Mouse (Mus musculus): ENCODE measurements at regions not wholly inside any gene's neighbourhood (a gene's known extent, or its start where the extent isn't known, plus 50 kb on each side); places are given as distances from the start of the nearest gene placed in this dataset.

DNA sequence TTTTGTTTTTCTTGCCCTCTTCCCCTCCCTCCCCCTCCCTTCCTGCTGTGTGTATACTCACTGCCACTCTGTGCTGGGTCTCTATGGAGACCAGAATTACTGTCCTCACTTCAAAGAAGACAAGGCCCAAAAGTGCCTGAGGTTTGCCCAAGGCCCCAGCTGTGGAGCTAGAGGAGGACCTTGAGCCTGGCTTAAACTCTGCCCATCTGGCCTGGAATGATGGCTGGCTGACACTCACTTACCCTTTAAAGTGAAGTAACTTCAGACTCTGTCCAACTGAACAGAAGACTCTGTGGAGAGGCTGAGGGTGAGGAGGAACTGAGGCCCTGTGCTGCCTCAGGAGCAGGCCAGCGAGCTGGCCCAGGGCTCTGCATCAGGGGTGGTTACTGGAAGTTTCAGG, 61.8 kb upstream of the Itga11 start:
- Histone ChIP-seq H3K9ac (ENCODE audit: low read depth, low read length) (no peak overlapping the region), H3K4me1 (ENCODE audit: control insufficient read depth, insufficient read depth, low read length) (no peaks in the 10 kb centered on the region), H3K9me3 (ENCODE audit: control insufficient read depth, low read length) (no peaks in the 10 kb centered on the region; the same call in 1 of the 2 replicates), H3K4me2 (replicated peaks; ENCODE audit: low read depth, low read length) (no peak overlapping the region), H3K4me3 (ENCODE audit: low read length) (no peak overlapping the region), H3K27me3 (ENCODE audit: control insufficient read depth, insufficient read depth, low read length) (no peaks in the 10 kb centered on the region), H3K36me3 (ENCODE audit: control insufficient read depth, insufficient read depth, low read length) (no peaks in the 10 kb centered on the region), H3K27ac (ENCODE audit: low read depth, low read length) (no peak overlapping the region)
- WGBS = 50% methylated on average over 1 of the region's 1 CpGs
- ATAC-seq (ENCODE audit: low FRiP score, low TSS enrichment) = no peak

DNA sequence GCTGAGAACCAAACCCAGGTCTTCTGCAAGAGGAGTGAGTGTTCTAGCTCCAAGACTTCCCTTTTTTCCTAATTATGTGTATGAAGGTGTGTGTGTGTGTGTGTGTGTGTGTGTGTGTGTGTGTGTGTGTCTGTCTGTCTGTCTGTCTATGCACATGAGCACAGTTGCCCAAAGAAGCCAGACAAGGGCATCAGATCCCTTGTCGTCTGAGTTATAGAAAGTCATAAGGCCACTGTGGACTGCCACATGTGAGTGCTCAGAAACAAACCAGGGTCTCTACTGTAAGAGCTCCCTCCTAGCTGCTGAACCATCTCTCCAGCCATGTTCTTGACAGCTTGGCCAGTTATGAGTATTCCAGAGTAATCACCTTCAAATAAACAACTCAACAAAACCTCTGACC, 58.6 kb upstream of the Itga11 start:
- Histone ChIP-seq H3K27ac (ENCODE audit: low read depth, low read length) (no peak overlapping the region), H3K4me1 (ENCODE audit: control insufficient read depth, insufficient read depth, low read length) (no peaks in the 10 kb centered on the region), H3K27me3 (ENCODE audit: control insufficient read depth, insufficient read depth, low read length) (no peaks in the 10 kb centered on the region), H3K9me3 (ENCODE audit: control insufficient read depth, low read length) (no peaks in the 10 kb centered on the region), H3K4me3 (ENCODE audit: low read length) (no peak overlapping the region), H3K36me3 (ENCODE audit: control insufficient read depth, insufficient read depth, low read length) (no peaks in the 10 kb centered on the region), H3K9ac (ENCODE audit: low read depth, low read length) (no peak overlapping the region), H3K4me2 (replicated peaks; ENCODE audit: low read depth, low read length) (no peak overlapping the region)
- ATAC-seq (ENCODE audit: low FRiP score, low TSS enrichment) = no peak
- WGBS = 88% methylated on average over 1 of the region's 1 CpGs

DNA sequence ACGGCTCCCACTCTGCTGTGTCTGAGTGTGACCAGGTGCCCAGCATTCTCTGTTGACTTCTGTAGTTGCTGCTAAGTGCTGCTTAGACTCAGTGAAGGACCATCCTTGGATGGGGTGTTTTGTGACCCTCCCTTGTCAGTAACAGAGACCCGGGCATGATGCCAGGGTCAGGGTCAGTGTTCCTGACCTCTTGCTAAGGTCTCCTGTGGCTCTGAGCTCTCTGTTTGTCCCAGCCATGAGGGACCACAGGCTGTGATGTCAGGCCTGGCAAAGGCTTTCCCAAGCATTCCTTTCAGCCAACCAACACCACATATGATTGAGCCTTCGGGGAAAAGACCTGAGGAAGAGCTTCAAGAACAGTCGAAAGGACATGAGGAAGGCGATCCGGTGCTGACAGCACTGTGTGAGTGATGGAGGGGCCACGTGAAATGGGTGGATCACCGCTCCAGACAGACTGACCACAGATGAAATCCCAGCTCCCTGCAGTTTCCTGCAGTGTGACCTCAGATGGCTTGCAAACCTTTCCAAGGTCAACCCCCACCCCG, 56.7 kb upstream of the Itga11 start:
- H3K27me3 ChIP-seq (ENCODE audit: control insufficient read depth, insufficient read depth, low read length) = no peaks in the 10 kb centered on the region
- no peak overlapping the region for H3K4me3 ChIP-seq (ENCODE audit: low read length)
- WGBS = 72% methylated on average over 9 of the region's 9 CpGs
- H3K27ac ChIP-seq (ENCODE audit: low read depth, low read length) = no peak overlapping the region
- no peak overlapping the region for H3K4me2 ChIP-seq (replicated peaks; ENCODE audit: low read depth, low read length)
- no peak overlapping the region for H3K9ac ChIP-seq (ENCODE audit: low read depth, low read length)
- no peak for ATAC-seq (ENCODE audit: low FRiP score, low TSS enrichment)
- no peaks in the 10 kb centered on the region for H3K36me3 ChIP-seq (ENCODE audit: control insufficient read depth, insufficient read depth, low read length)
- no peaks in the 10 kb centered on the region for H3K4me1 ChIP-seq (ENCODE audit: control insufficient read depth, insufficient read depth, low read length)
- no peaks in the 10 kb centered on the region for H3K9me3 ChIP-seq (ENCODE audit: control insufficient read depth, low read length)

- Histone ChIP-seq H3K9ac (ENCODE audit: low read depth, low read length) (no peak overlapping the region), H3K27ac (ENCODE audit: low read depth, low read length) (no peak overlapping the region), H3K27me3 (ENCODE audit: control insufficient read depth, insufficient read depth, low read length) (no peaks in the 10 kb centered on the region), H3K4me1 (ENCODE audit: control insufficient read depth, insufficient read depth, low read length) (no peaks in the 10 kb centered on the region), H3K9me3 (ENCODE audit: control insufficient read depth, low read length) (no peaks in the 10 kb centered on the region), H3K4me2 (replicated peaks; ENCODE audit: low read depth, low read length) (no peak overlapping the region), H3K36me3 (ENCODE audit: control insufficient read depth, insufficient read depth, low read length) (no peaks in the 10 kb centered on the region), H3K4me3 (ENCODE audit: low read length) (no peak overlapping the region)
- no peak for ATAC-seq (ENCODE audit: low FRiP score, low TSS enrichment)
- 65% methylated on average over 10 of the region's 10 CpGs for WGBS
Measured at GRCm38 (mm10) chr9:62622106-62622505, 55.5 kb upstream of the Itga11 start.

GRCm38 (mm10) chr9:62624562-62625044, 53.0 kb upstream of the Itga11 start:
- Histone ChIP-seq H3K4me1 (ENCODE audit: control insufficient read depth, insufficient read depth, low read length) (0 out of 2 replicates have a peak, but pooled peaks cover 4% of the 10 kb centered on the region), H3K9ac (ENCODE audit: low read depth, low read length) (no peak overlapping the region), H3K4me2 (replicated peaks; ENCODE audit: low read depth, low read length) (no peak overlapping the region), H3K9me3 (ENCODE audit: control insufficient read depth, low read length) (no peaks in the 10 kb centered on the region), H3K27ac (ENCODE audit: low read depth, low read length) (no peak overlapping the region), H3K36me3 (ENCODE audit: control insufficient read depth, insufficient read depth, low read length) (no peaks in the 10 kb centered on the region), H3K27me3 (ENCODE audit: control insufficient read depth, insufficient read depth, low read length) (no peaks in the 10 kb centered on the region), H3K4me3 (ENCODE audit: low read length) (no peak overlapping the region)
- ATAC-seq (ENCODE audit: low FRiP score, low TSS enrichment) = no peak
- 76% methylated on average over 8 of the region's 8 CpGs for WGBS

DNA sequence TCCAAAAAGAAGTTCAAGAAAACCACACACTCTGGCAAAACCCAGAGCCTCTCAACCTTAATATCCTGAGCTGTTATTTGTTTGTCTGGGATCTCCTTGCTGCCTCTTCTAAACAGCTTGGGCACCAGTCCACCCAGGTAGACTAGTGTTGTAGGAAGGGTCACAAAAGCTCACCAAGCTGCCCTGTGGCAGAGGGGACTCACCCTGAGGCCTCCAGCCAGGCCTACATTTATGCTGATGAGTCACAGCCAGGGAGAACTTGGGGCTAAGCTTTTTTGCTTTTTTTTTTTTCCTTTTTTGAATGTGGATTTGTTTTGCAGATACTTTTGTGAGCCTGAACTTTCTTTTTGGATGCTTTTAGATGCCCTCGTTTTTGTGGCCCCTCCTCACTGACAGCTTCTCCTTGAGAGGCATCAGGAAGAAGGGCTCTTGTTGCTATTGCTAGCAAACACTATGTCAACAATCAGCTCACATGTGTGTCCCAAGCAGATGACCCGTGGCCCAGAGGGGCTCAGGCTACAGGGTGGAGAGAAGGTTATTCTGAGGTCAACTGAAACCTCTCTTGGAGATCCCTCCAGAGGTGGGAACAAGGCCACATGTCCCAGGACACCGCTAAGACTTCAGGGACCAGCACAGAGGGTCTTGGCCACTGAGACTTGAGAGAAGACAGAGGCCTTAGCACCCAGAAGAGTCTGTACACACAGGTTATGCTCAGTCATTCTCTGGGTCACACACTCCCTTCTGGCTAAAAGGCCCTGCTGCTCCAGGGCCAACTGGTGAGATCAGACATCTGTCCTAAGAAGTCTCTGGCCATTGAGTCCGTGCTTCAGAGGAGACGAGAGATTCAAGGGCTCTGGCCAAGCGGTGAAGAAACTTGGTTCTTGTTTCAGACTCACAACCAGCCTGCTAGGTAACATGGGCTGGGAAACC, 50.3 kb upstream of the Itga11 start:
- H3K4me3 ChIP-seq (ENCODE audit: low read length) = no peak overlapping the region
- WGBS = 28% methylated on average over 6 of the region's 6 CpGs
- no peak for ATAC-seq (ENCODE audit: low FRiP score, low TSS enrichment)
- no peak overlapping the region for H3K27ac ChIP-seq (ENCODE audit: low read depth, low read length)
- no peaks in the 10 kb centered on the region for H3K27me3 ChIP-seq (ENCODE audit: control insufficient read depth, insufficient read depth, low read length)
- H3K4me1 ChIP-seq (ENCODE audit: control insufficient read depth, insufficient read depth, low read length) = 0 out of 2 replicates have a peak, but pooled peaks cover 4% of the 10 kb centered on the region
- no peak overlapping the region for H3K4me2 ChIP-seq (replicated peaks; ENCODE audit: low read depth, low read length)
- no peaks in the 10 kb centered on the region for H3K36me3 ChIP-seq (ENCODE audit: control insufficient read depth, insufficient read depth, low read length)
- no peaks in the 10 kb centered on the region for H3K9me3 ChIP-seq (ENCODE audit: control insufficient read depth, low read length)
- H3K9ac ChIP-seq (ENCODE audit: low read depth, low read length) = no peak overlapping the region

Measured in kidney, embryonic 14.5 days (tissue).